Mouse (Mus musculus) stomach, embryonic 16.5 days (tissue): Measurements from ENCODE around the gene Sh3gl3. TPM values are rescaled to one million over a fixed set of nuclear protein-coding genes. Genes with fewer than 3 reads are reported as not detected.
"Not testable (repeated sequence)": the region's sequence is repeated elsewhere in the genome, so short reads cannot be mapped to it uniquely, and the experiment has no call there.

ENCODE experiments used
- ATAC-seq: fragments of 200-750 bp; cut with Nextera tagmentation; 2 replicates; pipeline ENCODE4 v1.8.0; 2017; ENCODE audit warnings: moderate number of reproducible peaks, moderate TSS enrichment; ENCODE audit not compliant: insufficient read depth, low FRiP score
- H3K27ac ChIP-seq: fragments of 300-500 bp; sonication (generic); 2 replicates; pipeline ENCODE4 v1.5.1; 2014; ENCODE audit warnings: low read length
- H3K27me3 ChIP-seq: fragments of 300-500 bp; sonication (generic); 2 replicates; pipeline ENCODE4 v1.6.1; 2014; ENCODE audit warnings: low read length, control low read depth, mixed read lengths; ENCODE audit not compliant: control insufficient read depth, insufficient read depth
- H3K36me3 ChIP-seq: fragments of 300-500 bp; sonication (generic); 2 replicates; pipeline ENCODE4 v1.6.1; 2014; ENCODE audit warnings: low read length; ENCODE audit not compliant: control insufficient read depth, insufficient read depth
- H3K4me1 ChIP-seq: fragments of 300-500 bp; sonication (generic); 2 replicates; pipeline ENCODE4 v1.6.1; 2014; ENCODE audit warnings: low read length, control low read depth, mixed read lengths; ENCODE audit not compliant: control insufficient read depth, insufficient read depth
- H3K4me2 ChIP-seq: fragments of 300-500 bp; sonication (generic); 2 replicates; pipeline ENCODE4 v1.6.1; 2014; ENCODE audit warnings: low read depth, low read length, mixed read lengths
- H3K4me3 ChIP-seq: fragments of 300-500 bp; sonication (generic); replicated peaks from 2 replicates; pipeline ENCODE4 v1.5.1; 2014; ENCODE audit warnings: mild to moderate bottlenecking, low read length
- H3K9ac ChIP-seq: fragments of 300-500 bp; sonication (generic); 2 replicates; pipeline ENCODE4 v1.6.1; 2014; ENCODE audit warnings: low read length
- H3K9me3 ChIP-seq: fragments of 300-500 bp; sonication (generic); replicated peaks from 2 replicates; pipeline ENCODE4 v1.6.1; 2016; ENCODE audit warnings: low read length, control low read depth; ENCODE audit not compliant: control insufficient read depth
- WGBS: fragments of 180-500 bp; shearing (Covaris S2); extraction: QIAGEN DNeasy Blood & Tissue Kit; methylation state at CpG from one replicate; pipeline ENCODE4 v1.1.7; 2014; 5-methylcytosine and 5-hydroxymethylcytosine counted together
- polyA plus RNA-seq: library from polyadenylated mRNA; unstranded; fragments of >200 nt; fragmentation: Nextera tagmentation; extraction: Ambion mirVana; gene quantifications from 2 replicates; pipeline ENCODE4 v1.2.1, GENCODE M21; 2015

The Sh3gl3 gene
- polyA plus RNA-seq, 1 experiment from 2014 or later: 7.3 TPM

DNA sequence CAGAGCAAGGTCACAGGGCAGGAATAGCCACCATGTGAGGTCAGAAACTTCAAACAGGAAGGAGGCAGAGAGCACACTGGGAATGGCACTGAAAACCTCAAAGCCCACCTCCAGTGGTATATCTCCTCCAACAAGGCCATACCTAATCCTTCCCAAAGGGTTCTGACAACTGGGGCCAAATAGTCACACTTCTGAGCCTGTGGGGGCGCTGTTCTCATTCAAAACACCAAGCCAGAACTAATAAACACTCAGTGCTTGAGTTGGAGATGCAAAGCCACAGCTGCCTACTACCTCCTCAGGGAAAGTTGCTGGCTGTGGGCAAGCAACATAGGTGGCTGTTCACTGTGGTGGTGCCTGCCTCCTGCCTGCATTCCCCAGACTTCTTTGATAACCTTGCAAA lies 96.3 kb downstream of the Sh3gl3 start:
- Histone ChIP-seq H3K4me1 (no peaks in the 10 kb centered on the region), H3K27me3 (no peaks in the 10 kb centered on the region), H3K27ac (no peak overlapping the region), H3K4me3 (no peak overlapping the region), H3K36me3 (no peaks in the 10 kb centered on the region), H3K4me2 (no peak overlapping the region), H3K9me3 (no peaks in the 10 kb centered on the region), H3K9ac (no peak overlapping the region)
- WGBS: 27% methylated on average over 1 of the region's 1 CpGs
- no peak for ATAC-seq

DNA sequence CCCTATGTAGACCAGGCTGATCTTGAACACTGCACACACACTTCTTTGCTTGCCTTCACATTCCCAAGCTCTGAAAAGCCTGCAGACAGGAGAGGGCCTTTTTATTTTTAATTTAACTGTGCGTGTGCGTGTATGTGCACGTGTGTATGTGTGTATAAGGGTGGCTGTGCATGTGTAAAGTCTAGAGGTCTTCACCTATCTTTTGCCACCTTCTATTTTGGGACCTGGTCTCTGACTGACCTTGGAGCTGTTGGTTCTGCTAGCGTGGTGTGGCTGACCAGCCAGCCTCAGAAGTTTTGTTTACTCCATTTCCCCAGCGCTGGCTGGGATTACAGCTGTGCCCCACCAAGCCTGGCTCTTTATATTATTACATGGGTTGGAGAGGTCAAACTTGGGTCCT lies 98.1 kb downstream of the Sh3gl3 start:
- H3K4me3 ChIP-seq: no peak overlapping the region
- no peaks in the 10 kb centered on the region for H3K27me3 ChIP-seq
- H3K36me3 ChIP-seq: no peaks in the 10 kb centered on the region
- WGBS: 71% methylated on average over 5 of the region's 5 CpGs
- no peak overlapping the region for H3K27ac ChIP-seq
- H3K9me3 ChIP-seq: no peaks in the 10 kb centered on the region
- ATAC-seq: no peak
- H3K4me2 ChIP-seq: no peak overlapping the region
- no peaks in the 10 kb centered on the region for H3K4me1 ChIP-seq
- H3K9ac ChIP-seq: no peak overlapping the region

DNA sequence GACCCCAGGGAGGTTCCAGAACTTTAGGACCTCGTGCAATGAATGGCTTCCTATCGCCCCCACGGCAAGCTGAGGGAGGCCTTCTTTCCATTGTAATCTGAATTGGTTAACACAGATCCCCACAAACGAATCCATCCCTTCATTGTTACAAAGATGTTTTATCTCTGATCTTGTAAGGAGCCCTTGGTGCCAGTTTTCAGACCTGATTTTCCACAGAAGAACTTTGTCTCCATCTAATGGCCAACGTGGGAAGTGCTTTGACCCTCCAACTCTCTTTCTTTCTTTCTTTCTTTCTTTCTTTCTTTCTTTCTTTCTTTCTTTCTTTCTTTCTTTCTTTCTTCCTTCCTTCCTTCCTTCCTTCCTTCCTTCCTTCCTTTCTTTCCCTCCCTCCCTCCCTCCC lies 99.2 kb downstream of the Sh3gl3 start:
- H3K4me3 ChIP-seq, H3K27me3 ChIP-seq, H3K36me3 ChIP-seq, H3K4me2 ChIP-seq, H3K9me3 ChIP-seq, H3K4me1 ChIP-seq, H3K9ac ChIP-seq, ATAC-seq, H3K27ac ChIP-seq: not testable (repeated sequence)
- 33% methylated on average over 5 of the region's 5 CpGs for WGBS

DNA sequence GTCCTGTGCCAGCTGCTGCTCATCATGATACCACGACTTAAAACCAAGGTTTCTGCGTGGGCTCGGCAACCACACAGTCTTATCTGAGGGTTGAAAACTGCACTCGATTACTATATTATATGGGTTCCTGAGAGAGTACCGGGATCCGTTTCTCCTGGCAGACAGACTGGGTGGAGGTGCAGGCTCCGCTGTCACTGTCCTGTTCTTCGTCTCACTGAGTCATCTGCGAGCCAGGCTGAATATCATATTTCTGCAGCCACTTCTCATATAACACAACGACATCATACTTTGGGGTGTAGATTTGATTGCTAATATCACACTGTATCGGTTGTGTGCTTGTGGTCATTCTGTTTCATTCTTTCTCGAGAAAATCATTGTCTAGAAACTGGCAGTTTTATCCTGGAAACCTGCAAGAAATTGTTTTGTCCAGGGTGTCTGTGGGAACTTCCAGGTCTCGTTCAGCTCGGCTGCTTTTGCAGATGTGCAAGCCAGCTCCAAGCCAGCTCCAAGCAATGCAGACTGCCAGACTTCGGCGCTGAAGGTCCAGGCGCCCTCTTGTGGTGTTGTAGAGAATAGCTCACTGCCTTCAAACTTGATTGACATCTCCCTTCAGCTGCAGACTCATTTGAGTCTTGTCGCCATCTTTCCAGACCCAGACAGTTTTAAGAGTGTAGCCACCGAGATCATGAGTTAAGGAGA lies 100.5 kb downstream of the Sh3gl3 start:
- Histone ChIP-seq H3K4me2 (no peak overlapping the region), H3K27me3 (no peaks in the 10 kb centered on the region), H3K36me3 (no peaks in the 10 kb centered on the region), H3K4me1 (no peaks in the 10 kb centered on the region), H3K4me3 (no peak overlapping the region), H3K9me3 (no peaks in the 10 kb centered on the region), H3K27ac (no peak overlapping the region), H3K9ac (no peak overlapping the region)
- peak; percentile 19; the same call in 1 of the 2 replicates for ATAC-seq
- 36% methylated on average over 19 of the region's 19 CpGs for WGBS

DNA sequence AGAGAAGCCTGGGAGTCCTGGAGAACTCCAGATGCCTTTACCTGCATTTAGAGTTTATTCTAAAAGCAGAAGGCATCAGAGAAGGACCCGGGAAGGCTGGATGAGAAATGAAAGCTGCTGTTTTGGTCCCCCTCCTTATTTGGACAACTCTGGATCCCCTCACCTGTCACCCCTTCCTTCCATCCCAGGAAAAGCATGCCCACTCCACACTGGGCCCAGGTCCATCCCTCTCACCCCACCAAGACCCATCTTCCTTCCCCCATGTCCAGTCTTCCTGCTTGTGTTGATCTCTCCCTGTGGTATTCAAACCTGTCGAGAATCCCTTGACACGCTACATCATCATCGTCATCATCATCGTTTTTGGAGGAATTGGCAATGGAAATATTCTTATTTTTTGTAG lies 101.3 kb downstream of the Sh3gl3 start:
- Histone ChIP-seq H3K4me2 (no peak overlapping the region), H3K9ac (no peak overlapping the region), H3K4me1 (no peaks in the 10 kb centered on the region), H3K9me3 (no peaks in the 10 kb centered on the region), H3K27me3 (no peaks in the 10 kb centered on the region), H3K27ac (no peak overlapping the region), H3K4me3 (no peak overlapping the region), H3K36me3 (no peaks in the 10 kb centered on the region)
- no peak for ATAC-seq
- WGBS: 93% methylated on average over 5 of the region's 5 CpGs

DNA sequence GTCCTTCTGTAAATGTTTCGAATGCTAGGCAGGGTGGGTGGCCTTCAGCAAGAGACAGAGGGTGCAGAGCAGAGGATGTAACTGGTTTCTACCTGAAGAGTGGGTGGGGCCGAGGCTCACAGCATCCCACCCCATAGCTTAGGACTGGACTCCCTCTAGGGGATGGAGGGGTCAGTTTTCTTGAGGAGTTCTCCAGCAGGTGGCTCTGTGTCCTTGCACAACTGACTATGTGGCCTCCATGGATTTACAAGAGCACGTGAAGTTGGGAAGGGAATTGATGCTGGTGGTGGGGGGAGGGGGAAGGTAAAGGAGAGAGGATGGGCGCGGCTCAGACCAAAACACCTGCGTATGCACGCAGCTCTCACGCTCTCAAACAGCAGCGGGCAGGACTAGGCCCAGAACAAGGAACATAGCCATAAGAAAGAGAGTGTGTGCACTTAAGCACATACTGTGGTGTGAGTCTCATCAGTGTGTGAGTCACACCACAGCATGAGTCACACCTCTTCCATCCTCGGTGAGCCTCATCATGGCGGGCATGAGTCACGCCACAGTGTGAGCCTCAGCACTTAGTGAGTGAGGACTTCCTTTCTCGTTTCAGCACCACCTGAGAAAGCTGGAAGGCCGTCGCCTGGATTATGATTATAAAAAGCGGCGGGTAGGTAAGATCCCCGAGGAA lies 102.0 kb downstream of the Sh3gl3 start:
- H3K4me2 ChIP-seq: no peak overlapping the region
- H3K27me3 ChIP-seq: no peaks in the 10 kb centered on the region
- ATAC-seq: peak; percentile 45; the same call in 1 of the 2 replicates
- H3K27ac ChIP-seq: no peak overlapping the region
- WGBS: 66% methylated on average over 18 of the region's 18 CpGs
- no peak overlapping the region for H3K4me3 ChIP-seq
- H3K36me3 ChIP-seq: no peaks in the 10 kb centered on the region
- H3K9ac ChIP-seq: no peak overlapping the region
- H3K9me3 ChIP-seq: no peaks in the 10 kb centered on the region
- no peaks in the 10 kb centered on the region for H3K4me1 ChIP-seq

DNA sequence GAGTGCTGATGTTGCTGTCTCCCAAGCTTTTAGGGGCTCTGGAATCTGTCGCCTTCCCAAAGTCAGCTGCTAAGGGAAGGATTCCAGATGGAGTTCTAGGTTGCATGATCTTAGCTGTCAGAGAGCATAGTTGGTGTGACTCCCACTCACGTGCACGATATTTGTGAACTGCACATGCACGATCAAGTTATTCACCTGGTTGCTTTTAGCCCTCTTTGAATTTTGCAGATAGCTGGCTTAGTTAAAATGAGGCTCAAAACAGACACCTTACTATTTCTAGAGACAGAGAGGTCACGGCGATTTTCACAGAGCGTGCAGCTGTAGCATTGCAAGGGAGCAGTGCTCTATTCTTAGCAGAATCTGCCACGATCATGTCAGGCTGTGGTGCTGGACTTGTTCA lies 108.4 kb downstream of the Sh3gl3 start:
- Histone ChIP-seq H3K4me3 (no peak overlapping the region), H3K4me1 (no peaks in the 10 kb centered on the region; the same call in 1 of the 2 replicates), H3K27me3 (no peaks in the 10 kb centered on the region), H3K4me2 (no peak overlapping the region), H3K27ac (no peak overlapping the region), H3K9me3 (no peaks in the 10 kb centered on the region), H3K9ac (no peak overlapping the region), H3K36me3 (no peaks in the 10 kb centered on the region)
- ATAC-seq: no peak
- whole genome bisulfite sequencing: 64% methylated on average over 8 of the region's 8 CpGs

DNA sequence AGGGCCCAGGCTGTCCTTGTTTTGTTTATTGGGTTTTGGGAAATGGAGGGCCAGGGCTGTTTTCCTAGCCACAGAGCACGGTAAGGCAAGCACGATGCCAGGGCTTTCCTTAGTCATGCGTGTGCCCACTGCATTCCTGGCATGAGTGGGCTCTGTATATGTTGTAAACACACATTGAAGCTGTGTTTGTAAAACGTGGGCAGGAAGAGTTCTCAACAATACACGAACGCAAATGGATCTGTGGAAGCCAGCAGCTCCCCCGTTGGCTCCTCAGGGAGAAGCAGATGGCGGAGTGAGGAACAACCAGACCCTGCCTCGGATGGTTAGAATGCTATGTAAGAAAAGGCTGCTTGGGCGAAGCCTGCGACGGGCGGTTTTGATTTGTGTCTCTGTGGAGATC lies 108.8 kb downstream of the Sh3gl3 start:
- no peak for ATAC-seq
- Histone ChIP-seq H3K9ac (no peak overlapping the region), H3K4me1 (no peaks in the 10 kb centered on the region; the same call in 1 of the 2 replicates), H3K4me2 (no peak overlapping the region), H3K4me3 (no peak overlapping the region), H3K27ac (no peak overlapping the region), H3K36me3 (no peaks in the 10 kb centered on the region), H3K27me3 (no peaks in the 10 kb centered on the region), H3K9me3 (no peaks in the 10 kb centered on the region)
- 74% methylated on average over 13 of the region's 13 CpGs for WGBS

DNA sequence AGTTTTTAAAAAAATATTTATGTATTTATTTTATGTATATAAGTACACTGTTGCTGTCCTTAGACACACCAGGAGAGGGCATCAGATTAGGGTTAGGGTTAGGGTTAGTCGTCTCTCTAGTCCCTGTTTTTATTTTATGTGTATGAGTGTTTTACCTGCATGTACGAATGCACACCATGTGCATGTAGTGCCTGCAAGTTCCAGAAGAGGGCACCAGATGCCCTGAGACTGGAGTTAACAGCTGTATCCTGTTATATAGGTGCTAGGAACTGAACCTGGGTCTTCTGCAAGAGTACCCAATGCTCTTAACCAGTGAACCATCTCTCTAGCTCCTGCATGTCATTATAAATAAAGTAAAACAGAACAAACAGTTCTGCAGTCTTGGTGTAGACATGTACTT lies 113.6 kb downstream of the Sh3gl3 start:
- Histone ChIP-seq H3K4me3 (no peak overlapping the region), H3K9me3 (no peaks in the 10 kb centered on the region), H3K9ac (no peak overlapping the region), H3K4me2 (no peak overlapping the region), H3K4me1 (no peaks in the 10 kb centered on the region; the same call in 1 of the 2 replicates), H3K27me3 (no peaks in the 10 kb centered on the region), H3K27ac (no peak overlapping the region), H3K36me3 (no peaks in the 10 kb centered on the region)
- ATAC-seq: no peak
- WGBS: 97% methylated on average over 2 of the region's 2 CpGs
